24 mouse cellular contexts compared by ENCODE assay signal in the genomic region with DNA sequence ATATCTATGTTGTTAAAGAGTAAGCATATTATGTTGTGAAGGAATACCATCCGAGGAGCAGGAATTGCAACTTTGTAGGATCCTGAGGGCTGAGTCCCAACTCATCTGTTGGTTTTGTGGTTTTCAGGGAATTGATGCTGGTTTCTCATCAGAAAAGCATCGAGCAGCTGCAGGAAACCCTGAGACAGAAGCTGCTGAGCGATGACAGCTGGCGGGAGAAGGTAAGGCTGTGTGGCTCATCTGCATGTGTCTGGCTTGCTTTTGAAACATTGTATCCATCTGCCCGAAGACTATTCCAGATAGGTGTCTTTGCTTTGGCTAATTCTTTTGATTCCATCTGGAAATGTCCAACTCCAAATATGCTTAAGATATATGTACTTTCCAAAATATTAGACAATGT.
DNase-seq lines count a peak whose midpoint lies in the region; ATAC-seq and TF ChIP-seq lines count a peak whose summit lies in the region.
"Had no signal": no experiment of that assay in that cellular context is flagged by ENCODE, and none has a peak within 500 bp of the region (broad histone marks: within the 10 kb centered on the region; RNA-seq: fewer than 3 reads in every experiment).

No protein-coding gene starts in this region.

- H3K9me3 ChIP-seq in hindbrain, embryonic 13.5 days, result no peaks in the 10 kb centered on the region
- H3K9me3 ChIP-seq: embryonic facial prominence, embryonic 15.5 days; forebrain, embryonic 10.5 days had no signal

- no peak overlapping the region for H3K27ac ChIP-seq in hindbrain, embryonic 13.5 days
- H3K27ac ChIP-seq: embryonic facial prominence, embryonic 13.5 days; embryonic facial prominence, embryonic 15.5 days; forebrain, embryonic 10.5 days; forebrain, embryonic 12.5 days had no signal

- H3K9ac ChIP-seq in hindbrain, embryonic 13.5 days, result no peak overlapping the region
- H3K9ac ChIP-seq: embryonic facial prominence, embryonic 13.5 days; embryonic facial prominence, embryonic 15.5 days; forebrain, embryonic 12.5 days had no signal

- H3ac ChIP-seq in C2C12 (ENCODE audit: control insufficient read depth, insufficient read length, low read depth) (no peak overlapping the region), myocyte (ENCODE audit: control insufficient read depth, insufficient read length) (no peak overlapping the region)

- intact Hi-C loops in heart, postnatal 10 days (cut with DNase I), result no loop called here
- intact Hi-C loops in heart, postnatal 36 days (cut with DNase I), result no loop called here

- H3K4me1 ChIP-seq in hindbrain, embryonic 13.5 days (replicated peaks), result no peaks in the 10 kb centered on the region
- H3K4me1 ChIP-seq: embryonic facial prominence, embryonic 15.5 days; forebrain, embryonic 10.5 days; forebrain, embryonic 12.5 days had no signal

- H3K79me2 ChIP-seq in C2C12 (ENCODE audit: control insufficient read depth, insufficient read depth) (no peaks in the 10 kb centered on the region), myocyte (ENCODE audit: control insufficient read depth, insufficient read depth) (no peaks in the 10 kb centered on the region)

- H3K79me3 ChIP-seq in C2C12 (ENCODE audit: low read depth), result no peaks in the 10 kb centered on the region

- WGBS in hindbrain, embryonic 13.5 days, result 87% methylated on average over 5 of the region's 5 CpGs

- peak; percentile 27 to 28 for DNase-seq in heart, postnatal 10 days
- no peak for DNase-seq in heart, postnatal 36 days
- peak; percentile 20 for DNase-seq in 3T3-L1 (ENCODE audit: low read depth, low spot score)
- no peak for DNase-seq in frontal cortex, postnatal 36 days (ENCODE audit: low spot score in 2 of 2)
- no peak for DNase-seq in cerebellum, adult 11-12 months
- DNase-seq: adrenal gland, adult 2 months; adrenal gland, postnatal 25 days; B cell, adult 2 months; cerebellum, adult 18-20 months; cerebellum, adult 8-10 months; cerebellum, adult 9-11 months; cerebellum, postnatal 14 days; cerebellum, postnatal 36 days; embryo, embryonic 11 days had no signal

- H3K36me3 ChIP-seq in C2C12 (ENCODE audit: control insufficient read depth, insufficient read depth) (no peaks in the 10 kb centered on the region), myocyte (ENCODE audit: control insufficient read depth, insufficient read depth) (no peaks in the 10 kb centered on the region)
- no peaks in the 10 kb centered on the region for H3K36me3 ChIP-seq in hindbrain, embryonic 13.5 days
- H3K36me3 ChIP-seq: embryonic facial prominence, embryonic 13.5 days; embryonic facial prominence, embryonic 15.5 days; forebrain, embryonic 10.5 days; forebrain, embryonic 12.5 days had no signal

- H3K27me3 ChIP-seq in C2C12 (ENCODE audit: control insufficient read depth, insufficient read depth, insufficient read length) (no peaks in the 10 kb centered on the region), myocyte (ENCODE audit: control insufficient read depth, insufficient read depth, insufficient read length) (no peaks in the 10 kb centered on the region)
- H3K27me3 ChIP-seq in hindbrain, embryonic 13.5 days, result no peaks in the 10 kb centered on the region
- H3K27me3 ChIP-seq: embryonic facial prominence, embryonic 13.5 days; embryonic facial prominence, embryonic 15.5 days; forebrain, embryonic 12.5 days had no signal

- ATAC-seq in hindbrain, embryonic 13.5 days (ENCODE audit: low FRiP score), result no peak
- ATAC-seq: forebrain, embryonic 14.5 days; forebrain, embryonic 16.5 days had no signal

- TF ChIP-seq POLR2A in myocyte (IDR thresholded peaks at IDR 0.05; ENCODE audit: insufficient read length, low read depth), result no peak

- H3K4me2 ChIP-seq in myocyte (ENCODE audit: low read depth), result peak overlapping the region; percentile 53
- H3K4me2 ChIP-seq in hindbrain, embryonic 13.5 days, result no peak overlapping the region
- H3K4me2 ChIP-seq: embryonic facial prominence, embryonic 13.5 days; embryonic facial prominence, embryonic 15.5 days; forebrain, embryonic 12.5 days had no signal

- no peak for TF ChIP-seq CTCF in C2C12 (IDR thresholded peaks at IDR 0.05; ENCODE audit: control insufficient read depth, insufficient read depth, insufficient read length)

- H3K4me3 ChIP-seq in C2C12 (ENCODE audit: insufficient read depth, poor library complexity, severe bottlenecking) (no peak overlapping the region), myocyte (no peak overlapping the region)
- H3K4me3 ChIP-seq in hindbrain, embryonic 13.5 days, result no peak overlapping the region
- H3K4me3 ChIP-seq: embryonic facial prominence, embryonic 13.5 days; embryonic facial prominence, embryonic 15.5 days; erythroblast, embryonic 14.5 days; forebrain, embryonic 10.5 days; forebrain, embryonic 12.5 days had no signal

TF ChIP-seq in C2C12, 6 proteins besides CTCF, POLR2A, EP300 and RAD21:
- TF ChIP-seq FOSL1 (IDR thresholded peaks at IDR 0.05; ENCODE audit: insufficient read depth, low read length, poor library complexity, severe bottlenecking) (peak; percentile 11), MYOD1 (IDR thresholded peaks at IDR 0.05; ENCODE audit: control insufficient read depth, insufficient read length, low read depth) (peak; percentile 97), CEBPB (IDR thresholded peaks at IDR 0.05; ENCODE audit: low read depth) (no peak), USF1 (IDR thresholded peaks at IDR 0.05; ENCODE audit: low read depth) (no peak), MAX (IDR thresholded peaks at IDR 0.05) (no peak)

TF ChIP-seq in myocyte, 11 proteins besides CTCF, POLR2A, EP300 and RAD21:
- TF ChIP-seq TCF12 (IDR thresholded peaks at IDR 0.05; ENCODE audit: insufficient read depth, poor library complexity, severe bottlenecking) (peak; percentile 87), MYOG (IDR thresholded peaks at IDR 0.05; ENCODE audit: control insufficient read depth in 1 of 3, insufficient read depth in 1 of 3, insufficient read length in 2 of 3, low read depth in 2 of 3) (peak in 2 of 3 experiments; percentile 76 to 91), SRF (IDR thresholded peaks at IDR 0.05; ENCODE audit: control insufficient read depth, insufficient read length, low read depth) (no peak), E2F4 (IDR thresholded peaks at IDR 0.05; ENCODE audit: insufficient read depth) (no peak), MYOD1 (IDR thresholded peaks at IDR 0.05; ENCODE audit: control insufficient read depth in 1 of 3, insufficient read length in 2 of 3, low read depth in 2 of 3) (peak; percentile 65 to 98 (median 97)), TCF3 (IDR thresholded peaks at IDR 0.05; ENCODE audit: insufficient read length, low read depth) (peak; percentile 81)

Comparison
In these comparisons a context has a peak if more than half of its experiments do, and no peak if none do; other contexts are left out.
1. DNase-seq: peak in heart, postnatal 10 days (2 of 2) and 3T3-L1 (single experiment); none in heart, postnatal 36 days (0 of 2), frontal cortex, postnatal 36 days (0 of 2) and cerebellum, adult 11-12 months (single experiment).